2 mouse cellular contexts compared by ENCODE assay signal in the genomic region with DNA sequence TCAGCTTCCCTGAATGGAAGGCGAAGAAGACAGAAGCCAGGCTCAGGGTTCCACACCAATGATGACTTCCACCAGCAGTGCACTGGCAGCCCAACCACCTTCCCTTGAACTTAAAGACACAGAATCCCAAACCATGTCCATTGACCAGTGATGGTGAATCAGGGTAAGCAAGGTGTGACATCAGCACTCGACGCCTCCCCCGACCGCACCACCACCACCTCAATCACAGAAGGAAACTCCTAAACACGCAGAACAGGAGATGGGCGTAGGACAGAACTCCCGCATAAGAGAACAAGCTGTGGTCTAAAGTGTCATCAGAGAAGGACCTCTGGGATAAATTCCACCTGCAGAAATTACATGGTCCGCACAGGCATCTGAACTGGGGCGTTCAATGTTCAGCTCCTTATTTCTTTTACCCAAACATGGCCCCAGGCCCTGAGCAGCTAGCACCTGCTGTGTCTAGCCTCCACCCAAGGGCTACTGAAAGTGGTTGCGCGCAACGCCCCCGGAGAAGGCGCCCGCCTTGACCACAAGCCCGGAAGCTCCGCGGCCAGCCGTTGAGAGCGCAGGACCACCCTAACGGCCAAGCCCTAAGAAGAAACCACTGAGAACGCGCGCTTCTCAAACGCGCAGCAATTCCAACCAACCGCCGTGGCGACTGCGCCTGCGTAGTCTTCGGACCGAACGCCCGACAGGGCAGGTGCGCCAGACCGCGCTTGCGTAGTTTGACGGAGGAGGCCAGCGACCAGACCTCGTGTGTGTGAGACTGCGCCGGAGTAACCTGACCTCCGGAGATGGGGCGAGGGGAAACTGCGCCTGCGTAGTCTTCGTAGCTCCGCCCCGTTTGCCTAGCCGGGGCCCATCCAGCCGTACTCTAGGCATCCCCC.
TF ChIP-seq lines count a peak whose summit lies in the region.

No protein-coding gene starts in this region.

TF ChIP-seq in C2C12, 6 proteins besides CTCF, POLR2A, EP300 and RAD21 (continued from another document):
- TF ChIP-seq MYOG (IDR thresholded peaks at IDR 0.05; ENCODE audit: control insufficient read depth, extremely low read depth, insufficient read length) (no peak), MAX (IDR thresholded peaks at IDR 0.05) (peak; percentile 87), FOSL1 (IDR thresholded peaks at IDR 0.05; ENCODE audit: insufficient read depth, low read length, poor library complexity, severe bottlenecking) (no peak), CEBPB (IDR thresholded peaks at IDR 0.05; ENCODE audit: low read depth) (no peak), USF1 (IDR thresholded peaks at IDR 0.05; ENCODE audit: low read depth) (peak; percentile 26)
TF ChIP-seq in C2C12: peak in this region for 3.

TF ChIP-seq in myocyte, 11 proteins besides CTCF, POLR2A, EP300 and RAD21 (continued from another document):
- TF ChIP-seq E2F4 (IDR thresholded peaks at IDR 0.05; ENCODE audit: insufficient read depth), result peak; percentile 79
- peak; percentile 44 for TF ChIP-seq MAX (IDR thresholded peaks at IDR 0.05; ENCODE audit: low read depth)
- TF ChIP-seq USF1 (IDR thresholded peaks at IDR 0.05; ENCODE audit: low read depth), result no peak
- TF ChIP-seq REST (IDR thresholded peaks at IDR 0.05; ENCODE audit: insufficient read depth, insufficient read length), result no peak
- TF ChIP-seq TCF12 (IDR thresholded peaks at IDR 0.05; ENCODE audit: insufficient read depth, poor library complexity, severe bottlenecking), result no peak
- no peak for TF ChIP-seq TCF3 (IDR thresholded peaks at IDR 0.05; ENCODE audit: insufficient read length, low read depth)
- peak; percentile 2 to 67 (median 59) for TF ChIP-seq MYOG (IDR thresholded peaks at IDR 0.05; ENCODE audit: control insufficient read depth in 1 of 3, insufficient read depth in 1 of 3, insufficient read length in 2 of 3, low read depth in 2 of 3)
- TF ChIP-seq CEBPB (IDR thresholded peaks at IDR 0.05; ENCODE audit: insufficient read depth, poor library complexity, severe bottlenecking), result no peak
- TF ChIP-seq SRF (IDR thresholded peaks at IDR 0.05; ENCODE audit: control insufficient read depth, insufficient read length, low read depth), result peak; percentile 79
- peak; percentile 89 for TF ChIP-seq POLR2AphosphoS2 (IDR thresholded peaks at IDR 0.05; ENCODE audit: insufficient read length, low read depth)
